Mouse (Mus musculus) olfactory bulb, adult 2 months (tissue): ENCODE results near the gene Rwdd3.

Experiments
- CTCF ChIP-seq: fragments of 200-500 bp; IDR thresholded peaks from 2 replicates; pipeline ENCODE4 v1.5.1; 2012; ENCODE audit warnings: low read depth, mild to moderate bottlenecking, low read length, moderate library complexity; ENCODE audit not compliant: insufficient read depth
- POLR2A ChIP-seq: fragments of 200-500 bp; IDR thresholded peaks from 2 replicates; pipeline ENCODE4 v1.6.1; 2012; ENCODE audit warnings: mild to moderate bottlenecking, low read depth, low read length, moderate library complexity; ENCODE audit not compliant: insufficient read depth

GRCm38 (mm10) chr3:121160424-121160823 lies 11.1 kb downstream of the Rwdd3 start:
- no peak for TF ChIP-seq CTCF
- no peak for TF ChIP-seq POLR2A
